Mouse (Mus musculus): ENCODE data around the gene Smpd4.
"Not testable (repeated sequence)": the region's sequence is repeated elsewhere in the genome, so short reads cannot be mapped to it uniquely, and the experiment has no call there.

Smpd4 gene

DNA sequence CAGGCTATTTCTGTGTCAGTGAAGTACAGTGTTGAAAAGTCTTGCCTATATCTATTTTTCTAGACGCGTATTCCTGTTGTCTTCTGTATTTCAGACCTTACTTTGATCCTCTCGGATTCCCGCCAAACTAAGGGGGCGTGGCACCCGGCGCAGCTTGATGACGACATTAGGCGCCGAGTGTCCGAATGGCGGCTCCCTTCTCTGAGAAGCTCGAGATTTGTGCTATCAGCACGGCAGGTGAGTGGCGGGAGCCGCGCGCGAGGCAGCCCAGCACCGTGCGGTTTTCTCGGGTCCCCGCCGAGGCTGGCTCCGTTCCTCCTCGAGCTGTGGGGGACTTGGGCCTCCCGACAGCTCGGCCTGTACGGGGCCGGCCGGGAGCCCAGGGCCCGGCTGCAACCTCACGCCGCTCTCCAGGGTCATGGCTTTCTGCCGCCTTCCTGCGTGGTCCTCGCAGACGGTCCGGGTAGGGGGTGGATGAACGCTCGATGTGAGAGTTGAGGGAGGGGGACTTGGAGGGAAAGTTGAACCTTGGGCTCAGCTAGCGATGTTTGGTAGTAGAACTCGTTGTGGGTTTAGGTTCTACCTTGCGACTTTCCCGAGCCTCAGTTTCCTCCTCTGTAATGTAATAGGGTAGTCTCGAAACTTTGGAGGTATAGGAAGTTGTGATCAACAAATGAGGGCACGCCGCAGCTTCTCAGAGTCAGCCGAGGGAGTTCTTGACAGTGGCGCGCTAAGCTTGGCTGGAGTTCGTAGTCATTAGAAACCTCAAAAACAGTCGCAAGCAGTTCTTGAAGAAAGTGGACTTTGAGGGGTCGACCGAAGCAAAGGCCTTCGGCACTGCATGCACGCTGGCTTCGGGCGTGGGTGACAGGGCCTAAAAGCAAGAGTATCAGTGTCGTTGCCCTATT, at the start of gene Smpd4:
Gene Smpd4, plus strand, starts transcription at position 157 of the 908 bp plus-strand sequence.
- DNase-seq (ENCODE audit: low read depth): peak; percentile 87

DNA sequence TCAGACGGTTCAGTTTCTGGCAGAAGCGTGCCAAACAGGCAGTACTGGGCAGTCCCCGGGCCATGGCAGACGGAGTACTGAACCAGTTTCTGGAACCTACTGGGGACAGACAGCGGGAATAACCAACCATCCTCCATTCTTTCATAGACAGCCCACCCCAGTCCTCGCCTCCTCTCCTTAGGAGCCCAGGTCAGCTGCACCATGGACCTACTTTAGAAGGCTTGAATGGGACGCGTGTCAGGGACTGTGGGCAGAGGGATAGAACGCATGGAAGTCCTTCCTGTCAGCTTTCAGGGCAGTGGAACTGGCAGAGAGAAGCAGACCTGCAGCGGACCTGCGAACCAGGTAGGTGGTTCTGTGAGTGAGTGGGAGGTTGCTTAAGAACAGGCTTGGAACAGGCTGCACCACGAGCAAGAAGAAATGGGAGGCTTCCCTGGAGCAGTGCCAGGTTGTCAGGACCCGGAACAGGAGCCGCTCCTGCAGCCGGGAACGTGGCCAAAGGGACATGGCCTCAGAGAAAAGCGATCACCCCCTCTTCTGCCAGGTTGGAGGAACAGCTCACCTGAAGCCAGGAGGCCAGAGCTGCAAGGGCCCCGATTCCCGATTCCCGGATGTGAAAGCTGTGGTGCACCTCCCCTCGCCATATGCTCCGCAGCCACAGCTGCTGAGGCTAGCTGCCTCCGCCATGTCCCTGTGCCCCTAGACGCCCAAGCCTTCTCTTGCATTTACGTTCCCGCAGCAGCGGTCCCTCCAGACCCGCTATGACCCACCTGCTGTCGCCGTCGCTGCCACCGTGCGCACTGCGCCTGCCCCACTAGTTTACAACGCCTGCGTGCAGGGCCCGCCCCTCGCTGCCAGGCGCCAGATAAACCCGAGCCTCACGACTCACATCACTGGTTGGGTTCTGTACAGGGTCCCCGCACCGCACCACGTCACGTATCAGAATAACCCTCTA, 43.0 kb upstream of the Smpd4 start:
- DNase-seq (ENCODE audit: low read depth): no peak

DNA sequence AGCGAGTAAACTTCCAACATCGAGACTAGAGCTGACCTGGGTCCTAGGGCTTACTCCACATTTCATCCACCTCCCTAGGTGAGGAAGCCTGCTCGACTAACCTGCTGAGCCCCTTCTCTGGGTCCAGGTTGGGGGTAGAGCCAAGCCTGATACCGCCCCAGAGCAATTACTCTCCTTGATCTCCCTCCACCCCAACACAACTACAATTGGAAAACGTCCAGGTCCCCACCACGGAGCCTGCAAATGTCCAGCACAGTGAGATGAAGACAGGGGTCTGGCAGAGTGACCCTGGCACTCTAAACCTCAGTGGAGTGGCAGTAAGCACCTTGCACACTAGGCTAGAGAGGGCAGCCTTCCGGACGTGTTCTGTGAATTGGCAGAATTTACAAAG, 42.3 kb upstream of the Smpd4 start:
- no peak for DNase-seq (ENCODE audit: low read depth)

DNA sequence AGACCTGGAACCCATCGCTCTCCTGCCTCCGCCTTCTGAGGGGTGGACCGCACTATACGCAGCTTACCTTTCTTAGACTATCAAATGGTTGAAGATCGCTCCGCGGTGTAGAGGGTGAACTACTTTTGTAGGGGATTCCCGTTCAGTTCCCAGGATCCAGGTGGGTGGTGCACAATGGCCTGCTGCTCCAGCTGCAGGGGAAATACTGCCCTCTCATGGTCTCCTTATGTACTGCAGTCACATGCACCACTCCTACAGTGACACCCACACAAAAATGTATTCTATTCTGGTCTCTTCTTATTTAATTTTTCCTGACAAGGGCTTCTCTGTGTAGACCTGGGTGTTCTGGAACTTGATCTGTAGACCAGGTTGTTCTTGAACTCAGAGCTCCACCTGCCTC, 36.1 kb upstream of the Smpd4 start, which contains the start of gene Slc7a4:
Gene Slc7a4, minus strand, starts transcription at position 151 of the 400 bp plus-strand sequence.
- peak; percentile 41 for DNase-seq (ENCODE audit: low read depth)

DNA sequence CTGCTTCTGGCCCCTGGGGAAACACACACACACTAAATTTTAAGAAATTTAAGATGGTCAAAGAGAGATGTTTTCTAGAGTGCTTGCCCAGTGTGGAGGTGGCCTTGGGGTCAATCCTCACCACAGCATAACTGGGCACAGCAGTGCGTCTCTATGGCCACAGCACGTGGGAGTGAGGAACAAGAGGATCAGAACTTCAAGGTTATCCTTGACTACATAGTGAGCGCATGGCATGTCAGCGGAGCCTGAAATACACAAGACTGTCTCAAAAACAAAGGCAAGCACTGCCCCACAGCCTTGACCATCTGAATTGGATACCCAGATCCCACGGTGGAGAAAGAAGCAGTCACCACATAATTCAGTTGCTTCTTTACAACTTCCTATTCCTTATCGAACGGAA, 34.6 kb upstream of the Smpd4 start:
- DNase-seq (ENCODE audit: low read depth): no peak

DNA sequence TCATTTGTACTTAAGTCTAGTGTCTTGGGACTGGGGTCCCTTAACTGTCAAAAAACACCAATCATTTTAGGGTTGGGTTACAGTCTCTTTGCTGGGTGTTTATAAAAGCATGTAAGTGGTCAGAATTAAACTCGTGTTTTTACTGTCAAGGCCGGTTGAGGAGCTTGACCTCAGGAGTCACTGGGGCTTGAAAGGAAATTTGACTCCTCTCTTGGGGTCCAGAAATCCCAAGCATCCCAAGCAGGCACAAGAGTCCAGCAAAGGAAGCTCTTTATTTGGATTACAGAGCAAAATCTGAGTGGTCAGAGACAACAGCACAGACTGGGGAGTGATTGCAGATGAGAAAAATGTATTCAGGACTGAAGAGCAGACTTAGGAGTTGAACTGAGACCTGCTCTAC, 28.4 kb upstream of the Smpd4 start:
- DNase-seq (ENCODE audit: low read depth): no peak

DNA sequence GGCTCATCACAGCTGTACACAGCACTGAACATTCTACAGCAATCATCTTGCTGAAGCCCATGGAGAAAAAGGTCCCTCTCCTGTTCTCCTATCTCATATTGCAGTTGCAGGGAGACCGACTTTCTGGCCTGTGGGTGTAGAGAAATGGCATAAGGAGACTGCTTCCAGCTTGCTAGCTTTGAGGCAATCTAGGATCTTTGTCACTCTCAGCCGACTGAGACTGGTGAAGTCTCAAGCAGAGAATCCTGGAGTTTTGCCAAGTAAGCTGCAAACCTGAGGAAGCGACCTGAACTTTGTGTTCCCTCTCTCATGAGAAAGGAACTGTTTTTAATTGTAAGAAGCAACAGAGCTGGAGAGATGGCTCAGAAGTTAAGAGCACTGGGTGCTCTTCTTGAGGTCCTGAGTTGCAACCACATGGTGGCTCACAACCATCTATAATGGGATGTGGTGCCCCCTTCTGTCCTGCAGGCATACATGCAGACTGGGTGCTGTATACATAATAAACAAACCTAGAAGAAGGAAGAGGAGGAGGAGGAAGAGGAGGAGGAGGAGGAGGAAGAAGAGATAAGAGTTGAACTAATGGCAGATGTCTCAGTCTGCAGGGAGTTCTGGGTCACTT, 18.1 kb upstream of the Smpd4 start:
- peak; percentile 56 for DNase-seq (ENCODE audit: low read depth)

DNA sequence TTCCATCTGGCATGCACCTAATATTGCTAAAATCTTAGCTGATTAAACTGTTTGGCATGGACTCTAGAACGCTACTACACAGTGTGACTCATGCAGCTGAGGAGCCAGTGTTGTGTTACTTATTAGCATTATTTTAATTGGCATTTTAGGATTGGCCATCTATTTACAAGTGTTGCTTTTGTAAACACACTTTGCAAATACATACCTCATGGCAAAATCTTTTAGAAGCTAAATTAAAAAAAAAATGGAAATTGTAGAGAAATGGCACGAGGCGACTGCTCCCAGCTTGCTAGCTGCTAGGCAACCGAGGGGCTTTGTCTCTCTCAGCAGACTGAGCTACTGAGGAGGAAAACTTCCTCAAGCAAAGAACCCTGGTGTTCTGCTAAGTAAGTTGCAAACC, 14.2 kb upstream of the Smpd4 start:
- no peak for DNase-seq (ENCODE audit: low read depth)

DNA sequence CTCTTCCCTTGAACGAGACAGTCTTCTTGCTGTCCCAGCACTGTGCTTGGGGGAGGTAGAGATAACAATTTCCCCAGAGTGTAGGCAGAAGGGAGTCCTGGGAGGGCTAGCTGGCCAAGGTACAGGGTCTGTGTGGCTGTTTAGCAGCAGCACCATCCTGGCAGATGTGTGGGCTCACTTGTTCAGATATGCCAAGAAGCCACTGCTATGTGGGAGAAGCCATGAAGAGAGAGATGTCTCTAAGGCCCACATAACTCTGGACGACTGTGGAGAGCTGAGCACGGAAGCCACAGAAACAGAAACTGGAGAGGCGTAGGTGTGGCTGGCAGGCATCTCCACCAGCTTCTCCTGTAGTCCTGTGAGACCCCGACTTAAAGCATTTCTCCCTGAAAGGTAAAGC, 13.5 kb upstream of the Smpd4 start:
- no peak for DNase-seq (ENCODE audit: low read depth)

DNA sequence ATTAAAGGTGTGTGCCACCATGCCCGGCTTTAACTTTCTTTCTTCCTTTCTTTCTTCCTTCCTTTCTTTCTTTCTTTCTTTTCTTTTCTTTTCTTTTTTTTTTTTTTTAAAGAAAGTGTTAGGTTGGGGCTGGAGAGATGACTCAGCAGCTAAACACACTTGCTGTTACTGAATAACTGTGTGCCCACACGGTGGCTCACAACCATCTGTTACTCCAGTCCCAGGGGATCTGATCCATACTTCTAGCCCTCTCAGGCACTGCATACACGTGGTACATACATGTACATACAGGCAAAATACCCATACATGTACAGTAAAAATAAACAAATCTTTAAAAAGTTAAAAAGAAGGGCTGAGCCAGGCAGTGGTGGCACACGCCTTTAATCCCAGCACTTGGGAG, 7.8 kb upstream of the Smpd4 start:
- DNase-seq (ENCODE audit: low read depth): no peak

DNA sequence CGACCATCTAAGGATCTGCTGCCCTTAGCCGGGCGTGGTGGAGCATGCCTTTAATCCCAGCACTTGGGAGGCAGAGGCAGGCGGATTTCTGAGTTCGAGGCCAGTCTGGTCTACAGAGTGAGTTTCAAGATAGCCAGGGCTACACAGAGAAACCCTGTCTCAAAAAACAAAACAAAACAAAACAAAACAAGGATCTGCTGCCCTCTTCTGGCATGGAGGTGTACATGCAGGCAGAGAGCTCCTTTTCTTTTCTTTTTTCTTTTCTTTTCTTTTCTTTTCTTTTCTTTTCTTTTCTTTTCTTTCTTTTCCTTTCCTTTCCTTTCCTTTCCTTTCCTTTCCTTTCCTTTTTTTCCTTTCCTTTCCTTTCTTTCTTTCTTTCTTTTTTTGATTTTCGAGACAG, 4.4 kb upstream of the Smpd4 start:
- not testable (repeated sequence) for DNase-seq (ENCODE audit: low read depth)

DNA sequence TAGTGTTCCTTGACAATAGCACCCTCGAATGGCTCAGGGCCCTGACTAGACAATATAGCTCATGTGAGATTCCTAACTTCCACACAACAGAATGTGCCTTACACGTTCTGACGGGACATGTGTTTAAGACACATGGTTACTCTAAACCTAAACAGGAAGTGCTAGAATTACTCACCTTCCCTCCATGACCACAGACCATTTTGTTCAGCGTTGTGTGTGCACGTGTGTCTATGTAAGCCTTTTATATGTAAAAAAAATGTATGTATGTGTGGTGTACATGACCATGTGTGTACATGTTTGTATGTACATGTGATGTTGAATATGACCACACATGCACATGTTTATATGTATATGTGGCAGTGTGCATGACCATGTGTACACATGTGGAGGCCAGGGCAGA, 2.9 kb upstream of the Smpd4 start:
- peak; percentile 78 for DNase-seq (ENCODE audit: low read depth)

DNA sequence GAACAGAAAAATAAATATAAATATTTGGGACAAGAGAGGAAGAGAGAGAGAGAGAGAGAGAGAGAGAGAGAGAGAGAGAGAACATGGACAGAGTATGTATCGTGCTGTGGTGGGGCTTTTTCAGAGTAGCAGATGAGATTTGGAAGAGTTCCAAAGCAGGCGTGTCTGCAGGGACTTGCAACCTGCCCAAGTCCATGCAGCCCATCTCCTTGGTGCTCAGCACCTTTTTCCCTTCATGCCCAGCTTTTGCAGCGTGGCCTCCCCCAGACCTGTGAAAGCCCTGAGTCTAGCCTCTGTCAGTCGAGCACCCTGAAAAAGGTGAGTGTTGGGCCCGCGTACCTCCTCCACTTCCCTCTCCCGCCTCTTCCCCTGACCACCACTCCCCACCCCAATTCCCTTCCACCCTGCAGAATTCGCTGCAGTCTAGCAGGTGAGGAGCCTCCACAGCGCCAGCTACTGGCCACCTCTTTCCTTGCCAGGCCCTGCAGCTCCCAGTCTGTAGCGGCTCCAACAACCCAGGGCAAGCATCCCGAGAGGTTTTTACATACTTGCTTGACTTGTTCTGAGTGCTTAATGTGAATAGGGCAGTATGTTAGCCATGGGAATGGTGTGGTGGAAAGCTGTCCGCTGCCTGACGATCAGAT, 1.1 kb upstream of the Smpd4 start:
- DNase-seq (ENCODE audit: low read depth): peak; percentile 67

DNA sequence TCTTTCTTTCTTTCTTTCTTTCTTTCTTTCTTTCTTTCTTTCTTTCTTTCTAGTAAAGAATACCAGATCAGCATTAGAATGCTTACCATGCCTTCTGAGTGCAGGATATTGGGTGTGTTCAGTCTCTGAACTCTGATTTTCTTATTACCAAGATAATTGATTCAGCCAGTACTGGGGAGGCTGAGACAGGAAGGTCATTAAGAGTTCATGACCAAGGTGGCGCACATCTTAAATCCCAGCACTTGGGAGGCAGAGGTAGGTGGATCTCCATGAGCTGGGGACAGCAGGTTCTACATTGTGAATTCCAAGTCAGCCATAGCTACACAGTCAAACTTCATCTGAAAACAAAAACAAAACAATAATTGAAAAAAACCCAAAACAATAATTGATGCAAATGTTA, 2.8 kb downstream of the Smpd4 start:
- DNase-seq (ENCODE audit: low read depth): no peak

DNA sequence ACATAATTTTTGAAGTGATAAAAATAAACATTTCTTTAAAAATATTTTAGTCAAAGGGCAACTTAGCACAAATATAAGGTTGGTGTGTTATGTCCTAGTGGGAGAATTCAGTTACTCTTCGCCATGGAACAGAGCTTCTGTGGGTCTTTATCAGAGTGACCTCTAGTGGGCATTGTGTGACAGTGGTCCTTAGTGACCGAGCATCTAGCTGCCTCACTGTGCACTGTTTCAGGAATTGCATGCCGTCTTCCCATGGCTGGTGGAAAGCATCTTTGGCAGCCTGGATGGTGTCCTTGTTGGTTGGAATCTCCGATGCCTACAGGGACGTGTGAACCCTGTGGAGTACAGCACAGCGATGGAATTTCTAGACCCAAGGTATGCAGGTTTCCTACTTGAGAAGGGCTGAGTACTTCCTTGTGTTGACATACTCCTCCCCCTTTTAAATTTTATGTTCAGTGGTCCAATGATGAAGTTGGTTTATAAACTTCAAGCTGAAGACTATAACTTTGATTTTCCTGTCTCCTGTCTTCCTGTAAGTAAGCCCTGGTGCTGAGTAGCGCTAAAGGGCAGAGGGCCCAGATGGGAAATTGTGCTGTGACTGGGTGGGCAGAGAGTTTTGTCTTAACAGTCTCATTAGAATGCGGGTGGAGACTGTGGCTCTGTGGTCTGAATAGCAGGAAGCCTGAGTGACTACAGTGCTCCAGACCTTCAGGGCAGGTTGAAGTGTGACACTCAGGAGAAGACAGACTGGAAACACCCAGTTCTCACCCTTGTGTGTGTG, 6.5 kb downstream of the Smpd4 start:
- DNase-seq (ENCODE audit: low read depth): peak; percentile 63

DNA sequence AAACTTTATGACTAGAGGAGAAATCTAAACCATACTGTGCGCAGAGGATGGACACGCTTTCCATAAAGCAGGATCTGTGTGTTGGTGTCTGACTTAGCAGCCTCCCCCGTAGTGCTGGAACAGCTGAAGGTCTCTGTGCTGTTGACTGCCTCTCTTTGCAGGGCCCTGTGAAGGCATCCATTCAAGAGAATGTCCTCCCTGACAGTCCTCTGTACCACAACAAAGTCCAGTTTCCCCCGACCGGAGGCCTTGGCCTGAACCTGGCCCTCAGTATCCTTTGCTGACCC, 7.1 kb downstream of the Smpd4 start:
- DNase-seq (ENCODE audit: low read depth): no peak

DNA sequence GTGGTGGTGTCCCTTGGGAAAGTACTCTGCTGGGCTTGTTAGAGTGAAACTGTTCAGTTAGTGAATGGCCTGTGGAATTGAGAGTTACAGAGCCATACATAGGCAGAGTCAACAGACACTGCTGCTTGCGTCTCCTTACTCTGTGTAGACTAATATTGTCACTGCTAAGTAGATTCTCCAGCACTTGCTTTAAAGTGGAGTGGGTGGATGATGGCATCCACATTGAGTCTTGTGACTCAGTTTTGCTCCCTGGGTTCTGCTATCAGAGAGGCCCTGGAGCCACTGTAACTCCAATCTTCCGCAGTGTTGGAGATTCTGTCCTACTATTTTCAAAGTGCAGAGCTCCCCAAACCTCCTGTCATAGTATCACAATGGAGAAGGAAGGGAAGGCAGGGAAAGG, 13.4 kb downstream of the Smpd4 start:
- DNase-seq (ENCODE audit: low read depth): no peak

DNA sequence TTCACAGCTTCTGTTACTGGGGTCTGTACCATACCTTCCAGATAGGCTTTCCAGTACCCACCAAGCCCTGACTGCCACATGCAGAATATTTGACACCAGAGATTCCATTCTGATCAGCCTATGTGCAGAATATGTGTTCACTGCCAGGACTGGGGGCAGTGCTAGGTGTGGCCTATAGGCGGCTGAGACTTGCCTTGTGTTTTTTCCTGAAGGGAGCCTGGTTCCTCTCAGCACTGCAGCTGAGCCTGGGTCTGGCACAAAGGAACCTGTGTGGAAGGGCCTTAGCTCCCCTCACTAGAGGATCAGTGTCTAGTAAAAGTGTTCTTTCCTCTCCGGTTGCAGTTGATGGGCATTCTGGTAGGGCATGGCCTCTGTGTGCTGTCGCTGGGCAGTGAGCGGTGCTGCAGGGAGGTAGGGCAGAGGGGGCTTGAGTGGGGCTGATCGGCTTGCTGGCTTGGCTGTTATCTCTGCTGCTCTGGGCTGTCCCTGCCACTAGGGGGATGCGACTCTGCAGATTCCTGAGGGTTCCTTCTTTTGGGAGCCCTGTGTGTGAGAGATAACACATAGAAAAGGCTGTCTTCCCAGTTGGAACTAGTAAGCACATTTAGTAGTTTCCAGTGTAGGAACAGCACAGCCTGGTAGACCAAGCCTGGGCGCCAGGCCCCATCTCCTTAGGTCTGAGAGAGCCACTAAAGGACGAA, 14.5 kb downstream of the Smpd4 start:
- no peak for DNase-seq (ENCODE audit: low read depth)

DNA sequence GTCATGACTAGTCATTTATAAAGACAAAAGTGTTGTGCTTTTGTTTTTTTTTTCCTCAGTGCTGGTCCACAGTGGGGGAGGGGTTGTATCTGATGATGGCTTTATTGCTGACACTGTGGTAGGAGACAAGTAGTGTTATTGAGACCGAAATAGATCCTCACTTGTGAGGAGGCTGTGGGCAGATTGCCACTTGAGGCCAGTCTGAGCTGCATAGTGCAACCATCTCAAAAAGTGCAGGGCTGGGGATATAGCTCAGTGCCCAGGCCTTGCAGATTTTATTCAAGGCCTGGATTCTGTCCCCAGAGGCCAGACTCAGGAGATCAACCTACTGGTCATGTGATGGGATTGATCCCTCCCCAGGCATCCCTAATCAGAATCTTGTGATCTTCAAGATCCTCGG, 17.8 kb downstream of the Smpd4 start:
- DNase-seq (ENCODE audit: low read depth): no peak

DNA sequence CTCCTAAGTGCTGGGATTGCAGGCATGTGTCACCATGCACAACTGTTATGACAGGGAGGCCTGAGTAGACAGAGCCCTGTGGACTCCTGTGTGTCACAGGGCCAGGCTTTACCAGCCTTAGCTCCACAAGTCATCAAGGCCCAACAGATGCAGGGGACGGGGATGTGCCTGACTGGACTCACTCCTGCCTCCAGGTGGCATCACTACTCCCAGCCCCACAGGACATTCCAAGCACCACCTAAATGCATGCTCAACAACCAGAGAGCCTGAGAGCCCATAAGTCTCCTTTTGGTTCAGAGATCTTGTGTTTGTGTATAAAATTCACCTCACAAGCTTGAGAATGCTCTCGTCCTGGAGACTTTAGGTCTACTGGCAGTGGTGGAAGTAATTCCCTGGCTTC, 18.5 kb downstream of the Smpd4 start:
- no peak for DNase-seq (ENCODE audit: low read depth)

All from 416B (cell line).